Mouse (Mus musculus): ENCODE measurements at regions not wholly inside any gene's neighbourhood (a gene's known extent, or its start where the extent isn't known, plus 50 kb on each side); places are given as distances from the start of the nearest gene placed in this dataset.

GRCm38 (mm10) chr9:115600228-115600627 lies 290.0 kb upstream of the Stt3b start:
- no peaks in the 10 kb centered on the region for H3K36me3 ChIP-seq (ENCODE audit: insufficient read depth)
- WGBS, result 77% methylated on average over 9 of the region's 9 CpGs
- no peak overlapping the region for H3K4me2 ChIP-seq
- no peak for TF ChIP-seq CTCF (IDR thresholded peaks at IDR 0.05; ENCODE audit: low read depth)
- H3K4me3 ChIP-seq (ENCODE audit: low read depth, low read length), result no peak overlapping the region
- H3K9me3 ChIP-seq (ENCODE audit: low read depth, low read length), result no peaks in the 10 kb centered on the region
- no peak overlapping the region for H3K27ac ChIP-seq (ENCODE audit: low read depth)
- no peak for DNase-seq
- H3K4me1 ChIP-seq (ENCODE audit: insufficient read depth), result no peaks in the 10 kb centered on the region
- ATAC-seq (ENCODE audit: insufficient read depth), result no peak
- H3K9ac ChIP-seq, result no peak overlapping the region
- H3K27me3 ChIP-seq (ENCODE audit: insufficient read depth, low read length), result no peaks in the 10 kb centered on the region

- ATAC-seq (ENCODE audit: insufficient read depth), result no peak
- no peak overlapping the region for H3K4me3 ChIP-seq (ENCODE audit: low read depth, low read length)
- no peaks in the 10 kb centered on the region for H3K4me1 ChIP-seq (ENCODE audit: insufficient read depth)
- H3K36me3 ChIP-seq (ENCODE audit: insufficient read depth), result no peaks in the 10 kb centered on the region
- no peak overlapping the region for H3K9ac ChIP-seq
- H3K27ac ChIP-seq (ENCODE audit: low read depth), result no peak overlapping the region
- DNase-seq, result no peak
- no peaks in the 10 kb centered on the region for H3K27me3 ChIP-seq (ENCODE audit: insufficient read depth, low read length)
- WGBS, result 63% methylated on average over 2 of the region's 2 CpGs
- no peak for TF ChIP-seq CTCF (IDR thresholded peaks at IDR 0.05; ENCODE audit: low read depth)
- no peaks in the 10 kb centered on the region for H3K9me3 ChIP-seq (ENCODE audit: low read depth, low read length)
- no peak overlapping the region for H3K4me2 ChIP-seq
Observed at GRCm38 (mm10) chr9:115600826-115601225, 290.6 kb upstream of the Stt3b start.

GRCm38 (mm10) chr9:115602772-115603171 lies 292.6 kb upstream of the Stt3b start:
- ATAC-seq (ENCODE audit: insufficient read depth), result no peak
- no peaks in the 10 kb centered on the region for H3K9me3 ChIP-seq (ENCODE audit: low read depth, low read length)
- DNase-seq, result no peak
- no peak overlapping the region for H3K9ac ChIP-seq
- H3K4me3 ChIP-seq (ENCODE audit: low read depth, low read length), result no peak overlapping the region
- no peak for TF ChIP-seq CTCF (IDR thresholded peaks at IDR 0.05; ENCODE audit: low read depth)
- no peaks in the 10 kb centered on the region for H3K4me1 ChIP-seq (ENCODE audit: insufficient read depth)
- H3K27ac ChIP-seq (ENCODE audit: low read depth), result no peak overlapping the region
- 91% methylated on average over 7 of the region's 7 CpGs for WGBS
- H3K27me3 ChIP-seq (ENCODE audit: insufficient read depth, low read length), result no peaks in the 10 kb centered on the region
- no peak overlapping the region for H3K4me2 ChIP-seq
- H3K36me3 ChIP-seq (ENCODE audit: insufficient read depth), result no peaks in the 10 kb centered on the region

GRCm38 (mm10) chr9:115604450-115604849 lies 294.2 kb upstream of the Stt3b start:
- Histone ChIP-seq H3K27ac (ENCODE audit: low read depth) (no peak overlapping the region), H3K36me3 (ENCODE audit: insufficient read depth) (no peaks in the 10 kb centered on the region), H3K4me2 (no peak overlapping the region), H3K4me1 (ENCODE audit: insufficient read depth) (no peaks in the 10 kb centered on the region), H3K9ac (no peak overlapping the region), H3K4me3 (ENCODE audit: low read depth, low read length) (no peak overlapping the region), H3K9me3 (ENCODE audit: low read depth, low read length) (no peaks in the 10 kb centered on the region), H3K27me3 (ENCODE audit: insufficient read depth, low read length) (no peaks in the 10 kb centered on the region)
- TF ChIP-seq CTCF (IDR thresholded peaks at IDR 0.05; ENCODE audit: low read depth), result no peak
- ATAC-seq (ENCODE audit: insufficient read depth) (no peak), DNase-seq (no peak)
- WGBS, result 72% methylated on average over 3 of the region's 3 CpGs

GRCm38 (mm10) chr9:115604968-115605682 lies 294.9 kb upstream of the Stt3b start:
- H3K4me3 ChIP-seq (ENCODE audit: low read depth, low read length), result no peak overlapping the region
- H3K9me3 ChIP-seq (ENCODE audit: low read depth, low read length), result no peaks in the 10 kb centered on the region
- no peaks in the 10 kb centered on the region for H3K27me3 ChIP-seq (ENCODE audit: insufficient read depth, low read length)
- 76% methylated on average over 14 of the region's 14 CpGs for WGBS
- no peaks in the 10 kb centered on the region for H3K36me3 ChIP-seq (ENCODE audit: insufficient read depth)
- H3K4me2 ChIP-seq, result no peak overlapping the region
- TF ChIP-seq CTCF (IDR thresholded peaks at IDR 0.05; ENCODE audit: low read depth), result no peak
- H3K9ac ChIP-seq, result no peak overlapping the region
- no peak overlapping the region for H3K27ac ChIP-seq (ENCODE audit: low read depth)
- no peak for ATAC-seq (ENCODE audit: insufficient read depth)
- H3K4me1 ChIP-seq (ENCODE audit: insufficient read depth), result no peaks in the 10 kb centered on the region
- no peak for DNase-seq

- H3K4me3 ChIP-seq (ENCODE audit: low read depth, low read length), result no peak overlapping the region
- no peak for TF ChIP-seq CTCF (IDR thresholded peaks at IDR 0.05; ENCODE audit: low read depth)
- DNase-seq (no peak), ATAC-seq (ENCODE audit: insufficient read depth) (no peak)
- 56% methylated on average over 2 of the region's 2 CpGs for WGBS
- no peak overlapping the region for H3K27ac ChIP-seq (ENCODE audit: low read depth)
- H3K4me1 ChIP-seq (ENCODE audit: insufficient read depth), result no peaks in the 10 kb centered on the region
- no peak overlapping the region for H3K9ac ChIP-seq
- H3K4me2 ChIP-seq, result no peak overlapping the region
- H3K9me3 ChIP-seq (ENCODE audit: low read depth, low read length), result no peaks in the 10 kb centered on the region
- no peaks in the 10 kb centered on the region for H3K27me3 ChIP-seq (ENCODE audit: insufficient read depth, low read length)
- no peaks in the 10 kb centered on the region for H3K36me3 ChIP-seq (ENCODE audit: insufficient read depth)
Observed at GRCm38 (mm10) chr9:115607961-115608360, 297.7 kb upstream of the Stt3b start.

GRCm38 (mm10) chr9:115608377-115608776 lies 298.2 kb upstream of the Stt3b start:
- H3K9me3 ChIP-seq (ENCODE audit: low read depth, low read length), result no peaks in the 10 kb centered on the region
- H3K4me3 ChIP-seq (ENCODE audit: low read depth, low read length), result no peak overlapping the region
- no peak for TF ChIP-seq CTCF (IDR thresholded peaks at IDR 0.05; ENCODE audit: low read depth)
- H3K36me3 ChIP-seq (ENCODE audit: insufficient read depth), result no peaks in the 10 kb centered on the region
- H3K27ac ChIP-seq (ENCODE audit: low read depth), result no peak overlapping the region
- WGBS, result 65% methylated on average over 5 of the region's 5 CpGs
- no peaks in the 10 kb centered on the region for H3K4me1 ChIP-seq (ENCODE audit: insufficient read depth)
- no peak overlapping the region for H3K4me2 ChIP-seq
- ATAC-seq (ENCODE audit: insufficient read depth), result no peak
- no peak for DNase-seq
- no peaks in the 10 kb centered on the region for H3K27me3 ChIP-seq (ENCODE audit: insufficient read depth, low read length)
- H3K9ac ChIP-seq, result no peak overlapping the region

Measured in lung, embryonic 14.5 days (tissue).